Mouse (Mus musculus) frontal cortex, postnatal 10 days (tissue): ENCODE data around the gene Zswim5.
"Not testable (repeated sequence)": the region's sequence is repeated elsewhere in the genome, so short reads cannot be mapped to it uniquely, and the experiment has no call there.

ENCODE experiments used
- DNase-seq, 2 experiments: peaks; one replicate each; pipeline ENCODE4 v3.0.0; 2022; ENCODE audit warnings: low spot score in 2 of 2, mixed read lengths in 1 of 2

Zswim5 gene

DNA sequence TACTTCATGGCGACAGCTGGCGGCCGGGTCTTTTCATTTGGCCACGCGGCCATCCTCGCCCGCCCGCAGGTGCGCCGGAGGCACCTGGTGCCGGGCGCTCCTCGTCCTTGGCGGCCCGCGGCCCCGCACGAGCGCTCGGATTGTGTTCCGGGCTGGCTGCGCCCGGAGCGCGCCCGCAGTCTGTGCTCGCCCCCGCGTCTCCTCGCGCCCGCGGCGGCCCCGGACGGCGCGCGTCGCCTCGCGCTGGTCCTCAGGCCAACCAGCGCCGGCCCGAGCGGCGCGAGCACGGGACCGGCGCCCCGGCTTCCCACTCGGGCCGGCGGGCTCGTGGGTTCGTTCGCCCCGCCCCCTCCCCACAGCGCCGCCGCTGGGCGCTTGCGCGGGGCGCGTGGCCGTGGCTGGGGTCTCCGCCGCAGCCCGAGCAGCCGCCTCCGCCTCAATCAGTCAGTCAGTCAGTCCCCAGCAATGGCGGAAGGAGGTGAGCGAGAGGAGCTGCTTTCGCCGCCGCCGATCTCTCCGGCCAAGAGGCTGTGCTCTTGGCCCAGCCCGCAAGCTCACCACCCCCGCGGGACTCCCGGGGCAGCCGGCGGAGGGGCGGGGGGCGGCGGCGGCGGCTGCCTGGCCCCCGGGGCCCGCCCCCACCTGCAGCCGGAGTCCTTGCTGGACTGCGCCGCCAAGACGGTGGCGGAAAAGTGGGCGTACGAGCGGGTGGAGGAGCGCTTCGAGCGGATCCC is at the start of gene Zswim5:
TSS of gene Zswim5 (plus strand) at position 382 of the 734 bp plus-strand sequence.
- peak; percentile 63 to 81 for DNase-seq

GRCm38 (mm10) chr4:116827819-116828218 is 49.4 kb upstream of the Zswim5 start:
- DNase-seq: no peak

DNA sequence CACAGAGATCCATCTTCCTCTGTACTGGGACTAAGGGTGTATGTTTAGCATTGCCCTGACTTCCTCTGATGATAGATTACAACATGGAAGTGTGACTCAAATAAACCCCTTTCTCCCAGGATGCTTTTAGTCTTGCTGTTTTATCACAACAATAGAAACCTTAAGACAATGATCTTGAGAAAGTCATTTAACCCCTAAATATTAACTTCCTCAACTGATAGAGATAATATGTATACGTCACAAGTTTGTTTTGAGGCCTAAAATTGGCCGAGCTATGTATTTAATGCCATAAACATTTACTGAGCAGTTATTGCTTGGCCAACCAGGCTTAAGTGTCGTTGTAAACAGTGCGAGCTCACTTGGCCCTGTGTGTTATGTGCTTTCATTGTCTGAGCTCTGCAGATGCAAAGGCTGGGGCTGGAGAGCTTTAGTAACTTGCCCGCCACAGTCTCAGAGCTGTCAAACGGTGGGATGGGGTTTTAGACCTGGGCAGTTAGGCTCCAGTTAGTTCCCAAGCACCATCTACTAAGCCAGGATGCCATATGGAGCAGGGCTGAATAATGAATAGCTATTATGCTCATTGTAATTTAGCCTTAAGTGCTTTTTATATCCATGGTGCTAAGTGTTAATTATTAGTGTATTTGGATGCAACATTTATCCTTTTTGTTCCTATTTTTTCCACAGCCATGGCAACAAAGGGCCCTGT is 47.7 kb upstream of the Zswim5 start:
- no peak for DNase-seq

DNA sequence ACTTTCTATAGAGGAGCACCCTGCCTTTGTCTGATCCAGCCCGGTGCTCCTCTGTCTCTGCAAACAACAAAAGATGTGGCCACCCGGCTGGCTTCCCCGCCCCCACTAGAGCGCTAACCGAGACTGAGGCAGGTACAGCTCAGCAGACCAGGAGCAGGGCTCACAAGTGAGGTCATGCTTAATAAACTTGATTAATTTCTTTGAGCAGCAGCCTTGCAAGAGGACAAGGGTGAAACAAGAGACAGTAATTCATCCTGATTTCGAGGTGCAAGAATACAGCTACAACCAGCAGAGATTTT is 47.2 kb upstream of the Zswim5 start:
- no peak for DNase-seq

GRCm38 (mm10) chr4:116838999-116839398 is 38.2 kb upstream of the Zswim5 start:
- DNase-seq: no peak

GRCm38 (mm10) chr4:116840096-116840495 is 37.1 kb upstream of the Zswim5 start:
- DNase-seq: not testable (repeated sequence)

DNA sequence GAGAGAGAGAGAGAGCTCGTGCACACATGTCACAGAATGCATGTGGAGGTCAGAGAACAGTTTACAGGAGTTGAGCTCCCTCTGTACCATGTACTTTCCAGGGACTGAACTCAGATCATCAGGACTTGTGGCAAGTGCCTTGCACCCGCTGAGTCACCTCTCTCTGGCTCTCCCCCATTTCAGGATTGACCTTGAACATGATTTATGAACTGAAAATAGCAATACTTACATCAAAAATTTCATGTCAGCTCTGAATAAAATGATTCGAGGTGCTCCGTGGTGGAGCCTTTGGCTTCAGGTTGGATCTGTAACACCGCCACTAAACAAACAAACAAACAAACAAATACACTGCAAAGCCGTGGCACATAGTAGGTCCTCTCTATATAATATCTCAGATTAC is 36.3 kb upstream of the Zswim5 start:
- DNase-seq: no peak

GRCm38 (mm10) chr4:116844324-116844723 is 32.9 kb upstream of the Zswim5 start:
- no peak for DNase-seq

DNA sequence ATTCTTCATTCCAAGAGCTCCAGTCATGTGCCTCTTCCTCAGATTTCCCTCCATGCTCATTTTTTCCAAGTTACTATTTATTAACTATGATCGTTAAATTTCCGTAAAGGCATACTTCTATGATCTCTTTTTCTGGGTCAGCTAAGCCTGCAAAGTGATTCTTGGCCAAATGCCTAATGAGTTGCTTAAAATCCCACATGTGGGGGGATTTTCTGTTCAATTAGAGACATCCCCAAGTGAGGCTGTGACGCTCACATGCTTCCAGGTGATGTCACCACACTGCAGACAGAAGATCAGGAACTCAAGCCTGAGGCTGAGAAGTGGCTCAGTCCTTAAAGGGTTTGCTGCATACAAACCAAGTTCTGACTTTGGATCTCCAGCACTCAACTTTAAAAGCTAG is 27.3 kb upstream of the Zswim5 start:
- DNase-seq: no peak

DNA sequence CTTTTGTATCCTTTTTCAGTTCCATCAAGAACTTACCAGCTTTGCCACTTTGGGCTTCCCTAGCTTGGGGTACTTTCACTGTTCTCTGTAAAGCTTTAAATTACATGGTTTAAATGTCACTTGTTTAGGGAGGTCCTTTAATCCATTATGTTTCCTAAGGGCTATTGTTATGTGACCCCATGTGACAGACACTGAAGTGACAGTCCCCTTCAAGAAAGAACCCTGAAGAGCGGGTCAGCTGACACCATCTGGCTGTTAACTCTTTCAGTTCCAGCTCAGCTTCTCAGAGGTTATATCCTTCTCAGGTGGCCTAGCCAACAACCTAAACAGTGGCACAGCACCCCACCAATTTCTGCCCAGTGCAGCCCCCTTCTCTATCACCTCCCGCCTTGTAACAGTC is 22.9 kb upstream of the Zswim5 start:
- no peak for DNase-seq

GRCm38 (mm10) chr4:116857203-116857602 is 20.0 kb upstream of the Zswim5 start:
- no peak for DNase-seq

- DNase-seq: no peak
These were observed 17.5 kb upstream of the Zswim5 start for GRCm38 (mm10) chr4:116859711-116860110.

DNA sequence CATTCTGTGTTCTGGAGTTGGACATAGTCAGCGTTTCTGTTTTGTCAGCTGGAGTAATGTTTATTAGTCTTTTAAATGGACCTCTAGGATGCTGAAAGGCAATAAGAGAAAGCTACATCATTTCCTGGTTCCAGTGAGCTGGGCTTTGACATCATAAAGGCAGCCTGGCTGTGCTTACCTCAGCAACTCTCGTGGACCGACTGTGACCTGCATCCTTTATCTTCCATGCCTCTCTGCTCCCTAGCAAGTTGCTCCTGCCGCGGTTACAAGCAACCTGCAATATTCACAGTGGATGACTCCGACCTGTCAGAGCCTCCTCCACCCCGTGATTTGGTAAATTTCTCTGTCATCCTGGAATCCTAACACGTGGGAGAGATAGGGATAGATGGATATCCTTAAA is 15.2 kb upstream of the Zswim5 start:
- DNase-seq: no peak

DNA sequence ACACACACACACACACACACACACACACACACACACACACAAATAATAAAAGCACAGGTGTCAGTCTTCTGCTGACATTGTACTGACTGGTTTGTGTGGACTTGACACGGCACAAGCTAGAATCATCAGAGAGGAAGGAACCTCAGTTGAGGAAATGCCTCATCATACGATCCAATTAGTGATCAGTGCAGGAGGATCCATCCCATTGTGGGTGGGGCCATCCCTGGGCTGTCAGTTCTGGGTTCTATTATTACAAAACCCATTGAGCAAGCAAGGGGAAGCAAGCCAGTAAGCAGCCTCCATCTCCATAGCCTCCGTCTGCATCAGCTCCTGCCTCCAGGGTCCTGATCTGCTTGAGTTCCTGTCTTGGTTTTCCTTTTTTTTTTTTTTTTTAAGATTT is 7.3 kb upstream of the Zswim5 start:
- DNase-seq: no peak

DNA sequence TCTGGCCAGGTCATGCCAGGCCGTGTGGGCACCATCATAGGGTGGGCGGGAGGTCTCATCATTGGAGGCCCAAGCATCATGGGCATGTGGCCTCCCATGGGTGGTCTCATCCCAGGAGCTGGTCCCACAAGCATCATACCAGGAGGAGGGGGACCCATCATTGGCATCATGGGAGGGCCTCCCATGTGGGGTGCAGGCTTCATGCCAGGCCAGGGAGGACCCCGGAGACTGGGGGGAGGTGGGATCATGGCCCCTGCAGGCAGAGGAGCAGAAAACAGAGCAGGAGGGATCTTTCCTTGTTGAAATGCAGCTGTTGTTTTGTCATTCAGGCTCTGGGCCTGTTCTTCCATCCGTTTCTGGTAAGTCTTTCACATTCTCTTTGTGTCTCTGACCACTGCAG is 2.6 kb upstream of the Zswim5 start:
- DNase-seq: no peak

DNA sequence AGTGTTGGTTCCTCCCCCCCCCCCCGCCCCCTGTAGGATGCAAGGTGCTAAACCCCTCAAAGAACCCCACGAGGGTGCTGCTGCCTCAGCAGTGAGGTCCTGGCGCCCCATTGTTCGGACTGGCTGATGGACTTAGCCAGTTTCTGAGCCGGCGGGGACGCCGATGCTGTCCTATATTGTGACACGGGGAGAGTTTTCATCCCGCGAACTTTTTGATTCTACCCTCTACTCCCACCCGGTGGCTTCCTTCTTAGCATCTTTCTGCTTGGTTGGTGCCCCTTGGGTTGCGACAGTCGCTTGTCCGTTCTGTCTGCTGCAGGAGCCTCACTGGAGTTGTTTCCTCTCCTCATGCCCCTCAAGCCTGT is 564 bp upstream of the Zswim5 start:
- DNase-seq: peak; percentile 28 to 42

DNA sequence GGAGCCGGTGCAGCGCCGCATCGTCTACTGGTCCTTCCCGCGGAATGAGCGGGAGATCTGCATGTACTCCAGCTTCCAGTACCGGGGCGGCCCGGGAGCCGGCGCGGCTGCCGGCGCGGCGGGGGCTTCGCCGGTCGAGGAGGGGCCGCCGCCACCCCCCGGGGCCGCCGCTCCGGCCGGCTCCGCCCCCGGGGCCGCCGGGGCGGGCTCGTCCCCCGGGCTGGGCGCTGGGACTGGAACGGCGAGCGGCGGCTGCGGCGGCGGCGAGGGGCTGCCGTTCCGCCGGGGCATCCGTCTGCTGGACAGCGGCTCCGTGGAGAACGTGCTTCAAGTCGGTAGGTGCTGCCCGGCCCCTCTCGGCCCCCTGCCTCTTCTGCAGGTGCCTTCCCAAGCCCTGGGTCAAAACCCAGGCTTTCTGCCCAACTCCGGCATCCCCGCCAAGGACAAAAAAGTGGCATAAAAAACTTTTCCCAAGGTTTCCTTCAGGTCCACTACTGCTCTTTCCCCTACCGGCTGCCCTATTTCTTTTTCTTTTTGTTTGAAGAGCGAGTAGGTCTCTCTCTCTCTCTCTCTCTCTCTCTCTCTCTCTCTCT is 649 bp downstream of the Zswim5 start:
- DNase-seq: peak in 1 of 2 experiments; percentile 28

DNA sequence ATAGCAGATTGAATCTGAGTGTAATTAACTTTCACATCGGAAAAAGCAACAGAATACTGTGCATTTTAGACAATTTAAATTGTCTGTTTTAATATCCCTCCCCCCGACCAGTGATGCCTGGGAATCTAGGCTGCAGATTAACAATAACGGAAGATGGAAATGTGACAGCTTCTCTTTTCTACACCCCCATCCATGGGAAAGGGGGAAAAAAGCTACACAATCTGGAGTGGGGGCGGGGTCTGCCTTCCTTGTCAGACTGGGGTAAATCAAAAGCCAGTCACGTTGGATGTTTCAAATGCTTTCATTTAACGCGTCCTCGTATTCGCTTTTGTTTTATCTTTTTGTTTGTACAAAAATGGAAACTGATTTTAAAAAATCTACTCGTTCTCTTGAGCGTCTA is 1.3 kb downstream of the Zswim5 start:
- DNase-seq: peak; percentile 13 to 35

- DNase-seq: no peak
These were observed 5.5 kb downstream of the Zswim5 start for GRCm38 (mm10) chr4:116882679-116883078.

- no peak for DNase-seq
These were observed 17.3 kb downstream of the Zswim5 start for GRCm38 (mm10) chr4:116894200-116895080.

DNA sequence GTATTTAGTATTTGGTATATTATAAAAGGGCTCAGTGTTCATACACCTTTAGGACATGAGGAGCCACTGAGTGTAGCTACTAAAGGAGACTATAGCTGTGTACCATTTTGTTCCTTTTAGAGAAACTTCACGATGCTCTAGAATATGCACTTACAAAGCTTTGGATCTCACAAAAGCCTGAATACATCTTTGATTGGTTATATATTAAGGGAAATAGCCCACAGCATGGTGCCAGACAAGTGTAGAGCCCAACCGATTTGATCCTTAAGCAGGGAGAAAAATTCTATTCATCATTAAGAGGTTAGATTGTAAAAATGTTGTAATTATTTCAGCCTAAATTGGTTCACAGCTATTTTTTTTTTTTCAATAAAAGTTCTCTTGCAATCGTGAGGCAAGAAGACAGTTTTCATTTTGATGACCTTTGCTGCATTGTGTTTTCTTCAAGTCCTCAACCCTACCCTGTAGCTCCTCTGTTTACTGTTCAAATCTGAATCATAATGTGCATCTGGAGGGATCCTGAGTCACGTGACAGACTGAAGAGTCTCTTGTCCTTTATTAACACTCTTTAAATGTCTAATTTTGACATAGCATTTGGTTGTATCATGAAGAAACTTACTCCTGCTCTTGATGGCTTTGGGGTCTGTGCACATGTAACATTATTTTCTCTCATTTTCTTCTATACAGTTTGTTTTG is 33.5 kb downstream of the Zswim5 start:
- DNase-seq: no peak

DNA sequence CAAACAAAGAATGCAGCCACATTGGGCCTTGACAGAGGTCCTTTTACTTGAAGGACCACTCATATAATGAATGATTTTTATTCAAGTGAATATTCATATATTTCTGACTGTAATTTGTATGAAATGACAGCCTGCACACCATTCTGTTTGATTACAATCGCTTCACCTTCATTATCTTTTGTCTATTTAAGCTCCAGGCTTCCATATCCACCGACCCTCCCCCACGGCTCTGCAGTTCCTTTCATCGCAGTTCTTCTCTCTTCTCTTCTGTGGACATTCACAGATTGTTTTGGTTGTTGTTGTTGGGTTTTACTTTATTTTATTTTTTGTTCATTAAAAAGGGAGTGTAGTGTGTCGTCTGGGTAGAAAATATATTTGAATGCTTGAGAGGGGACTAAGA is 34.0 kb downstream of the Zswim5 start:
- DNase-seq: no peak
